Mouse (Mus musculus) liver, embryonic 18 days (tissue): Measurements from ENCODE around the gene Unc5b. TPM values are rescaled to one million over a fixed set of nuclear protein-coding genes. Genes with fewer than 3 reads are reported as not detected.

ENCODE experiments used
- polyA plus RNA-seq: library from polyadenylated mRNA; depleted of rRNA; stranded (reverse); fragments of >200 nt; gene quantifications from 2 replicates; pipeline ENCODE4 v1.2.3, GENCODE M21; 2012; rRNA removed

The Unc5b gene
- 0.72 and 0.95 TPM in 2 replicates for polyA plus RNA-seq

GRCm38 (mm10) chr10:60831379-60831778, at the start of gene Unc5b:
Unc5b (minus strand) TSS chr10:60831581.

GRCm38 (mm10) chr10:60752040-60753020, 79.1 kb downstream of the Unc5b start, which contains the start of gene Slc29a3:
Slc29a3 (minus strand) TSS chr10:60752794.

Other genes starting within 250 kb of the Unc5b start
- 0.10 and 0.14 TPM in 2 replicates for gene Cdh23, start 135.1 kb downstream of the Unc5b start, polyA plus RNA-seq
- 1.9 TPM in 2 replicates for gene Slc29a3, start 78.8 kb downstream of the Unc5b start, polyA plus RNA-seq